Mouse (Mus musculus): ENCODE data around the gene Adam30.

- TF ChIP-seq EP300 (IDR thresholded peaks at IDR 0.05; ENCODE audit: insufficient read depth, low read depth, low read length) (no peak), POLR2A (IDR thresholded peaks at IDR 0.05; ENCODE audit: insufficient read depth, low read length) (no peak), CTCF (IDR thresholded peaks at IDR 0.05; ENCODE audit: low read depth, low read length) (no peak)
Measured at GRCm38 (mm10) chr3:98203282-98203681, 42.9 kb downstream of the Adam30 start.
